Comparison of ENCODE assay signal across 8 mouse cellular contexts in the genomic region with DNA sequence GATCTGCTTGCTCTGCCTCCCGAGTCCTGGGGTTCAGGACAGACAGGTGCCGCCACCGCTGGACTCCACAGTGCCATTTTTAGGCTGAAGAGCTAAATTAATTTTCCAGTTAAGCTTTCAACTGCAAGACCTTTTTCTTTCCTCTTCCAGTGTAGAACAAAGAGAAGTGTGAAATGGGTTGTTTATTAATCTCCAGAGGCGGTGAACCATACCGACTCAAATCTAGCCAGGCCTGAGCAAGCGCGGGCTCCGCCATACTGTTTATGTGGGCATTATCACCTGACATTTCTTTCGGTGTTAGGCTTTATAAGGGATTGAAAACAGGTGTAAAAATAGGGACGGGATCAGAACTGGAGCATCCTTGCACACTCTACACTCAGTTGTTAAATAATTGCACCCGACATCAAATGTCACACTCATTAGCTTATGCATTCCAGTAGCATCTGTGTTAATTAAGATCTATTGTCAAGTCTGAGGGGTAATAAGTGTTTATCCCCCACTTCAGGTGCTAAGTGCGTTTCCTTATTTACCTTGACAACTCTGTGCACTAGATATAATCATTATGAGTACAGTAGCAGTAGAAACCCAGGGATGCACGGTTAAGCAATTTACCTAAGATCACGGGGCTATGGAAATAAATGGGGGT. TPM values are rescaled to one million over a fixed set of nuclear protein-coding genes. Genes with fewer than 3 reads are reported as not detected.
DNase-seq lines count a peak whose midpoint lies in the region; ATAC-seq and TF ChIP-seq lines count a peak whose summit lies in the region.

No protein-coding gene starts in this region.

- H3K27me3 ChIP-seq in liver, adult 2 months (ENCODE audit: control insufficient read depth, insufficient read depth, low read length), result no peaks in the 10 kb centered on the region
- no peaks in the 10 kb centered on the region for H3K27me3 ChIP-seq in forebrain, embryonic 12.5 days
- no peaks in the 10 kb centered on the region; the same call in 1 of the 2 replicates for H3K27me3 ChIP-seq in neural tube, embryonic 14.5 days (ENCODE audit: control insufficient read depth, insufficient read depth, low read length)

- no peak for DNase-seq in liver, adult 2 months (ENCODE audit: extremely low read depth, low read depth, low spot score)
- no peak for DNase-seq in liver
- peak; percentile 65 for DNase-seq in kidney, postnatal 14 days
- no peak for DNase-seq in thymus, postnatal 0 days (ENCODE audit: low spot score)
- DNase-seq in left cerebral cortex, adult 8-10 months (ENCODE audit: low spot score in 2 of 2), result no peak
- no peak for DNase-seq in right cerebral cortex, postnatal 36 days (ENCODE audit: low spot score in 2 of 2)

- H3K9me3 ChIP-seq in forebrain, embryonic 12.5 days, result no peaks in the 10 kb centered on the region
- H3K9me3 ChIP-seq in neural tube, embryonic 14.5 days (ENCODE audit: control insufficient read depth, low read length), result no peaks in the 10 kb centered on the region

- TF ChIP-seq POLR2A in liver, adult 2 months (IDR thresholded peaks at IDR 0.05; ENCODE audit: extremely low read depth, insufficient read depth, low read length), result no peak

- TF ChIP-seq CTCF in liver, adult 2 months (IDR thresholded peaks at IDR 0.05; ENCODE audit: low read depth, low read length), result no peak

- peak overlapping the region; percentile 66 for H3K4me3 ChIP-seq in liver, adult 2 months (ENCODE audit: insufficient read depth, low read depth, low read length)
- peak overlapping the region; percentile 88 for H3K4me3 ChIP-seq in forebrain, embryonic 12.5 days (replicated peaks)
- H3K4me3 ChIP-seq in neural tube, embryonic 14.5 days (ENCODE audit: low read depth, low read length), result peak overlapping the region; percentile 93

- H3K79me2 ChIP-seq in liver, adult 2 months (ENCODE audit: control insufficient read depth, insufficient read depth, low read length), result peaks cover 47% of the 10 kb centered on the region

- 58% methylated on average over 14 of the region's 14 CpGs for WGBS in liver, adult 2 months
- WGBS in forebrain, embryonic 12.5 days, result 67% methylated on average over 14 of the region's 14 CpGs
- WGBS in neural tube, embryonic 14.5 days, result 45% methylated on average over 14 of the region's 14 CpGs

- peaks cover 28% of the 10 kb centered on the region for H3K4me1 ChIP-seq in liver, adult 2 months (ENCODE audit: control insufficient read depth, insufficient read depth, low read length)
- H3K4me1 ChIP-seq in forebrain, embryonic 12.5 days, result peaks cover 24% of the 10 kb centered on the region
- H3K4me1 ChIP-seq in neural tube, embryonic 14.5 days (ENCODE audit: control insufficient read depth, insufficient read depth, low read length), result peaks cover 20% of the 10 kb centered on the region

- peak overlapping the region; percentile 14; the same call in 1 of the 2 replicates for H3K9ac ChIP-seq in liver, adult 2 months (ENCODE audit: low read depth, low read length)
- H3K9ac ChIP-seq in forebrain, embryonic 12.5 days, result peak overlapping the region; percentile 83
- peak overlapping the region; percentile 86; the same call in 1 of the 2 replicates for H3K9ac ChIP-seq in neural tube, embryonic 14.5 days (replicated peaks; ENCODE audit: low read depth, low read length)

- no peaks in the 10 kb centered on the region for H3K36me3 ChIP-seq in liver, adult 2 months (ENCODE audit: control insufficient read depth, insufficient read depth, low read length)
- H3K36me3 ChIP-seq in forebrain, embryonic 12.5 days (replicated peaks), result no peaks in the 10 kb centered on the region
- H3K36me3 ChIP-seq in neural tube, embryonic 14.5 days (ENCODE audit: control insufficient read depth, insufficient read depth, low read length), result no peaks in the 10 kb centered on the region

- no peak overlapping the region for H3K27ac ChIP-seq in liver, adult 2 months (replicated peaks; ENCODE audit: insufficient read depth, low read depth, low read length)
- H3K27ac ChIP-seq in forebrain, embryonic 12.5 days, result no peak overlapping the region
- H3K27ac ChIP-seq in neural tube, embryonic 14.5 days (ENCODE audit: low read depth, low read length), result no peak overlapping the region; the same call in 1 of the 2 replicates

- H3K4me2 ChIP-seq in forebrain, embryonic 12.5 days, result peak overlapping the region; percentile 82
- peak overlapping the region; percentile 55 for H3K4me2 ChIP-seq in neural tube, embryonic 14.5 days (ENCODE audit: low read depth, low read length)

- no peak for ATAC-seq in forebrain, embryonic 12.5 days (ENCODE audit: low FRiP score)
- no peak for ATAC-seq in neural tube, embryonic 14.5 days (ENCODE audit: low read depth)

RNA-seq across cellular contexts. Expression of a gene that starts 1.6 kb away (rescaled TPM):
- 14.7 and 16.5 TPM in 2 replicates for total RNA-seq in liver, adult 2 months (2014; rRNA removed)
- 18.0 and 19.0 TPM in 2 replicates for polyA plus RNA-seq in liver, adult 2 months (2012; rRNA removed)
- polyA plus RNA-seq in forebrain, embryonic 12.5 days (2016; fragmentation: Nextera tagmentation; extraction: Ambion mirVana), result 5.2 and 5.3 TPM in 2 replicates
- 13.8 and 15.4 TPM in 2 replicates for polyA plus RNA-seq in neural tube, embryonic 14.5 days (2014; fragmentation: Nextera tagmentation; extraction: Ambion mirVana)
- 12.3 and 21.5 TPM in 2 replicates for polyA plus RNA-seq in thymus, postnatal 0 days (2015; fragmentation: Nextera tagmentation; extraction: Ambion mirVana)
- 10 to 100 TPM; 51.5 to 59.0 (median 55.1) TPM for total RNA-seq in left cerebral cortex, adult 8-10 months (2022)

RNA-seq across cellular contexts. Expression of a gene that starts 48.5 kb away (rescaled TPM):
- total RNA-seq in liver, adult 2 months (2014; rRNA removed), result 30.8 and 36.7 TPM in 2 replicates
- polyA plus RNA-seq in liver, adult 2 months (2012; rRNA removed), result 41.8 and 47.4 TPM in 2 replicates
- polyA plus RNA-seq in forebrain, embryonic 12.5 days (2016; fragmentation: Nextera tagmentation; extraction: Ambion mirVana), result 35.3 and 43.3 TPM in 2 replicates
- polyA plus RNA-seq in neural tube, embryonic 14.5 days (2014; fragmentation: Nextera tagmentation; extraction: Ambion mirVana), result 39.3 and 42.1 TPM in 2 replicates
- 46.8 and 53.6 TPM in 2 replicates for polyA plus RNA-seq in thymus, postnatal 0 days (2015; fragmentation: Nextera tagmentation; extraction: Ambion mirVana)
- 10 to 100 TPM; 29.0 to 57.1 (median 37.9) TPM for total RNA-seq in left cerebral cortex, adult 8-10 months (2022)

Comparison
In these comparisons a context has a peak if more than half of its experiments do, and no peak if none do; other contexts are left out.
1. H3K9ac ChIP-seq: peak in every context shown above with its lines; median percentile 86 in neural tube, embryonic 14.5 days; 83 in forebrain, embryonic 12.5 days; 14 in liver, adult 2 months.